Mouse (Mus musculus): Measurements from ENCODE around the gene Rln1.
A peak's percentile ranks its signal among the peaks of the same experiment; 100 is the strongest.

Gene Rln1

GRCm38 (mm10) chr19:29361468-29362130 lies 27.1 kb upstream of the Rln1 start:
- peak; percentile 79 for DNase-seq (ENCODE audit: low spot score)

GRCm38 (mm10) chr19:29360251-29360650 lies 25.8 kb upstream of the Rln1 start:
- no peak for DNase-seq (ENCODE audit: low spot score)

DNA sequence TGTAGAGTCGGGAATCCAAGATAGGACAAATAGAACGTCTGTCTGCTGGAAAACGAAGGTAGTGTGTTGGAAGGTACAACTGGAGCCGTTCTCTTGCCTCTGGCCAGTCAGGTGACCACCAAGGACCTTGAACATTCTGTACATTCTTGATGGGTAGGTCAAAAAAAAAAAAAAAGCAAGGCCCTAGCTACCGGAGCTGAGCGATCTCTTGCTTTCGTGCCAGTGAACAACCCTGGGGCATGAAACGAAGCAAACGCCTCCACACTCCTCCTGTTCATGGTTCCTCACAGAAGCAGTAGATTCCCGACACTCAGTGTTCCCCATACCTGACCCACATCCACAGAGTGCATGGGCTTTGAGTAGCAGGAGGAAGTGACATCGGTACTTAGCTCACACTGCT lies 21.8 kb upstream of the Rln1 start:
- no peak for DNase-seq (ENCODE audit: low spot score)

DNA sequence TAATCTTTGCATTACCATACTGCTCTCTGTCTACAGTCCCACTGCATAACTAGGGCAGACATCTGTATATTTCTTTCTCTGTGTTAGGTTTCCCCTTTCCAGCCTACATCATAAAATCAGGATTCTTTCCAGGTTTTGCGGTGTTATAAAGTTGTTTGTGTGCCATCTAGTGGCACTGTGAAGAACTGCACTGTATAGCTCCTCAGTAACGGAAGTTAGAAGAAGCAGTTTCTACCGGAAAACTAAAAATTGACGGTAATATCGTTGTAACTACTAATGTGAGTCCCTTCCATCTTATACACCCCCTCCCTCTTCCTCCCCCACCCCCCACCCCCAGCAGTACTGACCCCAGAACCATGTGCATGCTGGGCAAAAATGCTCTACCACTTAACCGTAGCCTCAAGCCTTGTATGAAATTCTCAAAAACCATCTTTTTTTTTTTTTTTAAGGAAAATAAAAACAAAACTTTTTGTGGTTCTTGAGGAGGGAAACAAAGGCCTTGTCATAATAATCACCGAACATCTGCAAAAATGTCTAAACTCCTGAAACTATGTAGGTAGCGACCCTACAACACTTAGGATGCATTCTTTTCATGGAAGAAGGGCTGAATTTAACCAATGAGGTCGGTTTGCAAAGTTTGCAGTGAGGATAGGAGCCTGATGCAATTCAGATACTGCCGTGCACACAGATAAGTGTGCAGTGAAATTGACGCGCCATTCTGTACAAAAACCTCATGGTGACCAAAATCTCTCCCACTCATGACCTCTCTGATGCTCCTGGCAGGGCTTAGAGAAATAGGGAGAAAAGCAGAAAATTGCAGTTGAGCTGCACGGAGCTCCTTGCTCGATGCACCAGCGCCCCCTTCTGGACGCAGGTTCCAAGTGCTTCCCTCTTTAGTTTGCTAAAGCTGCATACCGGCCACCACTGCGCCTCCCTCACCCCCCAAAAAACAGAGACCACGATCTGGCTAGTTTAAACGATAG lies 20.7 kb upstream of the Rln1 start:
- DNase-seq (ENCODE audit: low spot score): peak; percentile 76

GRCm38 (mm10) chr19:29350991-29351390 lies 16.5 kb upstream of the Rln1 start:
- no peak for DNase-seq (ENCODE audit: low spot score)

DNA sequence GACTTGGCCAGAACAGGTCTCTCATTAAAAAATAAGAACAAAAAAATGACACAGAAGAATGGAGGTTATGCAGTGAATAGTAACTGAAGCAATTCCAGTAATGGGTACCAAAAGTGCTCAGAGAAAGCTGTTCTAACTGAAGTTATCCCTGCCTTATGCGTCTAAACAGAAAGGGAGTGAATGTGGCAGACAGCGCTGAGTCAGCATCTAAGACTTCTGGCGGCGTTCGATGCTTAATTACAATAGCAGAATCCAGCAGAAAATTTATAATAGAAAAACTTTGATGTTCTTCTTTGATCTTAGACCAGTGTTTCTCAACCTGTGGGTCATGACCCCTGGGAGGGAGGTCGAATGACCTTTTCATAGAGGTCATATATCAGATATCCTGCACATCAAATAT lies 11.2 kb upstream of the Rln1 start:
- no peak for DNase-seq (ENCODE audit: low spot score)

- no peak for DNase-seq (ENCODE audit: low spot score)
These were observed 10.4 kb upstream of the Rln1 start for GRCm38 (mm10) chr19:29344868-29345267.

DNA sequence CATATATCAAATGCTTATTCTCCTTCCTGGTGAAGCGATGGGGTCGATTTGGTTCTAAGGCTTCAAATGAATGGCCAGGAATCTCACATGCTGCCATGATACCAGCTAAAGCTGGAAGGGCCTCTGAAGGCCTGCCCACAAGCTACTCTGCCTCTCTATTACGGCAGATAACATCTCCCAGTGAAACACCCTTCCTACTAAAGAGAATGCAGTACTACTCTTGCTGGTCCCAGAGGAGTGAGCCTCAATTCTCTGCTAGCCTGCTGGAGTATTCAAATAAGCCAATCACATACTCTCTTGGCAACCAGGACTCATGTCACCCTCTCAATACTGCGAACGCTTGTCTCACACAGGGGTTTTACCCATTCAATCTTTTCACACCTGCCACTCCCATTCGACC lies 7.8 kb upstream of the Rln1 start:
- DNase-seq (ENCODE audit: low spot score): no peak

- no peak for DNase-seq (ENCODE audit: low spot score)
These were observed 6.6 kb upstream of the Rln1 start for GRCm38 (mm10) chr19:29341029-29341428.

DNA sequence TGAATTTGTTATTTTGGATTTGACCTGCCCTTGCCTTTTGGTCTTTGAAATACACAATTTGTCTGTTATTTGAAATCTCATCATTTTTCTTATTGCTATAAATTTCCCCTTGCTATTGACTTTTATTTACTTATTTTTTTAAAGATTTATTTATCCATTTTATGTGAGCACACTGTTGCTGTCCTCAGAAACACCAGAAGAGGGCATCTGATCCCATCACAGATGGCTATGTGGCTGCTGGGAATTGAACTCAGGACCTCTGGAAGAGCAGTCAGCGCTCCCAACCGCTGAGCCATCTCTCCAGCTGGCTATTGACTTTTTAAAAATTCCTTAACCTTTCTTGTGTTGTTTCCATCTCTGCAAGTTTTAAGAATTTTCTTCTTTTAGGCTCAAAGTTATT lies 2.2 kb upstream of the Rln1 start:
- DNase-seq (ENCODE audit: low spot score): no peak

DNA sequence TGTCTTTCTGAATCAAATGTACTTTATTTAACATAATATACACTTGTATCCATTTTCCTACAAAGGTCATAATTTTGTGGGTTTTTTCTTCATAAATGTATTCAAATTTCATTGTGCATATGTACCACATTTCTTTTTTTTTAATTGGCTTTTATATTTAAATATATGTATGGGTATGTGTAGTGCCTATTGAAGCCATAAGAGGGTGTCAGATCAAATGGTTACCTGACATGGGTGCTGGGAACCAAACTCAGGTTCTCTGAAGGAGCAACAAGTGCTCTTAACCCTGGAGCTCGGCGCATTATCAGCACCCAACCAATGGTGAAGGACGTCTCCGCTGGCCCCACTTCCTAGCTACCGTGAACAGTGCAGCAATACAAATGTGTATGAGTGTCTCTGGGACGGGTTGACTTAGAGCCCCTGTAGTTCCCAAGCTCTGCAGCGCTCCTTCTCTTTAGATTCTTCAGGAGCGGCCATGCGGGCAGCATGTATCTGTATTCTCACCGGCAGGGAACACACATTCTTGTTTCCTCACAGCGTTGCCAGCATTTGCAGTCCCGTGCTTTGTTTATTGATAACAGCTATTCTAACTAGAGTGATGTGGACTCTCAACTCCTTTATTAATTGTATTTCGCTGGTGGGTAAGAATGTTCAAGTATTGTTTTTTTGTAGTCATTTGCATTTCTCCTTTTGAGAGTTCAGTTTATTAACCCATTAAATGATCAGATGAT lies 7.5 kb downstream of the Rln1 start:
- DNase-seq (ENCODE audit: low spot score): no peak

- DNase-seq (ENCODE audit: low spot score): no peak
These were observed 8.1 kb downstream of the Rln1 start for GRCm38 (mm10) chr19:29326396-29326795.

DNA sequence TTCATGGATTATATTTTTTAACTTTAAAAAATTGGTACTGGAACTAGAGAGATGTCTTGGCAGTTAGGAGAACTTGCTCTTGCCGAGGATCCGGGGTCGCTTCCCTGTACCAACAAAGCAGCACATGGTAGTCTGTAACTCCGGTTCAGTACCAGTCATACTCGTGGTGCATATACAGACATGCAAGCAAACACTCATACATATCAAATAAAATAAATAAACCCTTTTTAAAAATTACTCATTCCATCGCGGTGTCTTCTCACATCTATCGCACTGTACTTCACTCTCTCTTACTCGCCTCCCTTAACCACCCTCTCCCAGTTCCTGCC lies 8.7 kb downstream of the Rln1 start:
- DNase-seq (ENCODE audit: low spot score): no peak

- DNase-seq (ENCODE audit: low spot score): peak; percentile 68
These were observed 9.2 kb downstream of the Rln1 start, which contains the start of gene Insl6 for GRCm38 (mm10) chr19:29325053-29325851. Gene Insl6, minus strand, starts transcription at chr19:29325356.

GRCm38 (mm10) chr19:29323416-29324049 lies 10.9 kb downstream of the Rln1 start:
- DNase-seq (ENCODE audit: low spot score): no peak

DNA sequence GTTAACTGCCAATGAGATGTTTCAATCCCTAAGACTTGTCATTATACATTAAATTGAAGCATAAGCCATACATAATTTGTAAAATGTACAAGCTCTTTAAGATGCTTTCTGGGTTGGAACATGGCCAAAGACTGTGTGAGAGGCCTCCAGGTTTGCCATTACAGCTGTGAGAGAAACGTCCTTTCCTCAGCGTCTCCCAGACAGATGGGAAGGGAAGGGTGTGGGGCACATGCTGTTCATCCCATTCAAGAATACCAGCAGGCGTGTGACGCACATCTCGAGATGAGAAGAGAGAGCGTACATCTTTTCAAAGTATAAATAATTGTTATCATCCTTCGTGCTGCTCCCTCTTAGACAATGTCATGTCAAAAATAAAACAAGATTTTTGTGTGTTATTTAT lies 21.8 kb downstream of the Rln1 start:
- no peak for DNase-seq (ENCODE audit: low spot score)

GRCm38 (mm10) chr19:29311791-29312190 lies 22.7 kb downstream of the Rln1 start:
- DNase-seq (ENCODE audit: low spot score): no peak

DNA sequence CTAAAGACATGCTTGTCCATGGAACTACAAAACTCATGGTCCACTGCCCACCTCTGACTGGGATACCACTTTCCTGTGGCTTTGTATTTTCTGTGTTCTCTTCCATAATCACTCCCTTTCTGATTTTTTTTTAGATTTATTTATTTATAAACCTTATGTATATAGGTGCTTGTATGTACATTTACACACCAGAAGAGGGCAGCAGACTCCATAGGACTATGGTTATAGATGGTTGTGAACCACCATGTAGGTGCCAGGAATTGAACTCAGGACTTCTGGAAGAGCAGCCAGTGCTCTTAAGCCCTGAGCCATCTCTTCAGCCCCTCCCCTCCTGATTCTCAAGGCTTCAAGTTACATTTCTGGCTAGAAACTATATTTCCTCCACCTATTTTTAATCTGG lies 25.6 kb downstream of the Rln1 start:
- DNase-seq (ENCODE audit: low spot score): no peak

DNA sequence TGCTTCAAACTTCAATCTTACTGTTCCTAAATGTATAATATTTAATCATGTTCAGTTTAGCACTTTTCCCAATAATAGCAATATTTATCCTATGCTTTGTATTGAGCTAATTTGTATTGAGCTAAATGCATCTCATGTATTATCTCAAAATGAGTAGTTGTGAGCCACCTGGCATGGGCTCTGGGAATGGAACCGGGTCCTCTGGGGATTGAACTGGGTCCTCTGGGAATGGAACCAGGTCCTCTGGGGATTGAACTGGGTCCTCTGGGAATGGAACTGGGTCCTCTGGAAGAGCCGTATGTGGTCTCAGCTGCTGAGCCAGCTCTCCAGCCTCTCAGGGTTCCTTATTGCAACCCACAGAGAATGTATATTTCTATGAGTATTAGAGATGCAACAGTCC lies 32.4 kb downstream of the Rln1 start:
- no peak for DNase-seq (ENCODE audit: low spot score)

- DNase-seq (ENCODE audit: low spot score): no peak
These were observed 33.6 kb downstream of the Rln1 start for GRCm38 (mm10) chr19:29300919-29301318.

- DNase-seq (ENCODE audit: low spot score): no peak
These were observed 37.1 kb downstream of the Rln1 start for GRCm38 (mm10) chr19:29297366-29297765.
